Comparison of ENCODE assay signal across 23 mouse cellular contexts in the genomic region with DNA sequence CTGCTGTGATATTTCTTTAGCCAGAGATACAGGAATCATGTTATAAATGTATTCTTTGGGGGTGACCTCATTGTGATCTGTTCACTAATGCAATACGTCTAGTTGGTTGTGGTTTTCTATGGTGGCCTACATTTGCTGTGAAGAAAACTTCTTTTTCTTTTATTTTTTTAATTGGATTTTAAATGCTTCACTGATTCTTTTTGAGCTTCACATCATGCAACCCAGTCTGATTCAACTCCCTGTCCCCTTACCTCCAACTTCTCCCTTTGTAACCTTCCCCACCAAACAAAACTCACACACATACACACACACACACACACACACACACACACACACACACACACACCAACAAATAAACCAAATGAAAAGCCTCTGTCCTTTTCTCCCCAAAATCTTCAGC.
"Had no signal": no experiment of that assay in that cellular context is flagged by ENCODE, and none has a peak within 500 bp of the region (broad histone marks: within the 10 kb centered on the region; RNA-seq: fewer than 3 reads in every experiment).

No protein-coding gene starts in this region.

- H3K4me2 ChIP-seq: kidney, embryonic 15.5 days; limb, embryonic 12.5 days; limb, embryonic 15.5 days; liver, embryonic 11.5 days; lung, embryonic 14.5 days; midbrain, embryonic 15.5 days; neural tube, embryonic 13.5 days had no signal

- H3K9ac ChIP-seq: kidney, embryonic 15.5 days; limb, embryonic 12.5 days; limb, embryonic 15.5 days; liver, embryonic 14.5 days; liver, postnatal 0 days; lung, embryonic 14.5 days; midbrain, embryonic 15.5 days; neural tube, embryonic 13.5 days had no signal

- H3K27me3 ChIP-seq: kidney, embryonic 15.5 days; limb, embryonic 12.5 days; limb, embryonic 15.5 days; midbrain, embryonic 15.5 days; neural tube, embryonic 13.5 days had no signal

- ATAC-seq: liver, postnatal 0 days; lung, postnatal 0 days; midbrain, embryonic 15.5 days had no signal

- H3K27ac ChIP-seq: kidney, embryonic 15.5 days; limb, embryonic 12.5 days; limb, embryonic 15.5 days; liver, embryonic 14.5 days; macrophage; midbrain, embryonic 15.5 days; neural tube, embryonic 13.5 days; stomach, postnatal 0 days had no signal

- H3K36me3 ChIP-seq: kidney, embryonic 15.5 days; limb, embryonic 12.5 days; limb, embryonic 15.5 days; midbrain, embryonic 15.5 days; neural tube, embryonic 13.5 days had no signal

- H3K4me1 ChIP-seq: kidney, embryonic 15.5 days; limb, embryonic 12.5 days; limb, embryonic 15.5 days; midbrain, embryonic 15.5 days; neural tube, embryonic 13.5 days had no signal

- H3K4me3 ChIP-seq: kidney, embryonic 15.5 days; limb, embryonic 12.5 days; limb, embryonic 15.5 days; midbrain, embryonic 15.5 days; myocyte; neural tube, embryonic 13.5 days had no signal

- H3K9me3 ChIP-seq: kidney, embryonic 15.5 days; limb, embryonic 12.5 days; limb, embryonic 15.5 days; midbrain, embryonic 15.5 days; neural tube, embryonic 13.5 days had no signal

- DNase-seq: kidney, adult 8-10 months; kidney, postnatal 10 days; kidney, postnatal 36 days; left cerebral cortex, postnatal 4 days; liver, postnatal 0 days; lung, embryonic 14.5 days; right cerebral cortex, adult 18-20 months; right cerebral cortex, postnatal 14 days; right cerebral cortex, postnatal 4 days; thymus, adult 2 months; thymus, postnatal 14 days; thymus, postnatal 4 days had no signal
